Mouse (Mus musculus) stomach, postnatal 0 days (tissue): Measurements from ENCODE around the gene Thbs3. TPM values are rescaled to one million over a fixed set of nuclear protein-coding genes. Genes with fewer than 3 reads are reported as not detected.
"Not testable (repeated sequence)": the region's sequence is repeated elsewhere in the genome, so short reads cannot be mapped to it uniquely, and the experiment has no call there.

Source experiments
- ATAC-seq: fragments of 200-750 bp; cut with Nextera tagmentation; 2 replicates; pipeline ENCODE4 v1.8.0; 2017; ENCODE audit not compliant: low FRiP score, low TSS enrichment
- DNase-seq: peaks from one replicate; pipeline ENCODE4 v3.0.0-alpha.2; 2016; ENCODE audit warnings: low spot score
- H3K27ac ChIP-seq: fragments of 300-500 bp; sonication (generic); replicated peaks from 2 replicates; pipeline ENCODE4 v1.5.1; 2014; ENCODE audit warnings: mild to moderate bottlenecking, control low read depth
- H3K27me3 ChIP-seq: fragments of 300-500 bp; sonication (generic); 2 replicates; pipeline ENCODE4 v1.6.1; 2014; ENCODE audit warnings: low read length; ENCODE audit not compliant: control insufficient read depth, insufficient read depth
- H3K36me3 ChIP-seq: fragments of 300-500 bp; sonication (generic); 2 replicates; pipeline ENCODE4 v1.6.1; 2014; ENCODE audit warnings: low read length, mixed read lengths; ENCODE audit not compliant: control insufficient read depth, insufficient read depth
- H3K4me1 ChIP-seq: fragments of 300-500 bp; sonication (generic); replicated peaks from 2 replicates; pipeline ENCODE4 v1.6.1; 2014; ENCODE audit warnings: antibody characterized with exemption; ENCODE audit not compliant: control insufficient read depth, insufficient read depth
- H3K4me2 ChIP-seq: fragments of 300-500 bp; sonication (generic); replicated peaks from 2 replicates; pipeline ENCODE4 v1.6.1; 2014; ENCODE audit warnings: low read depth, mild to moderate bottlenecking, control low read depth, moderate library complexity
- H3K4me3 ChIP-seq: fragments of 300-500 bp; sonication (generic); 2 replicates; pipeline ENCODE4 v1.5.1; 2014; ENCODE audit warnings: low read depth, low read length, control low read depth
- H3K9ac ChIP-seq: fragments of 300-500 bp; sonication (generic); 2 replicates; pipeline ENCODE4 v1.6.1; 2014; ENCODE audit warnings: mild to moderate bottlenecking, low read length, control low read depth, mixed read lengths
- H3K9me3 ChIP-seq: fragments of 300-500 bp; sonication (generic); 2 replicates; pipeline ENCODE4 v1.6.1; 2016; ENCODE audit warnings: low read length; ENCODE audit not compliant: control insufficient read depth
- CTCF ChIP-seq: IDR thresholded peaks from 2 replicates; pipeline ENCODE4 v1.5.1; 2016; ENCODE audit warnings: antibody characterized with exemption, low read depth, mild to moderate bottlenecking, moderate library complexity
- EP300 ChIP-seq: optimal IDR thresholded peaks from 2 replicates; pipeline ENCODE3; 2016; ENCODE audit warnings: antibody characterized with exemption
- WGBS: fragments of 180-500 bp; shearing (Covaris S2); extraction: QIAGEN DNeasy Blood & Tissue Kit; methylation state at CpG from one replicate; pipeline ENCODE4 v1.1.7; 2014; 5-methylcytosine and 5-hydroxymethylcytosine counted together
- polyA plus RNA-seq: library from polyadenylated mRNA; unstranded; fragments of >200 nt; fragmentation: Nextera tagmentation; extraction: Ambion mirVana; gene quantifications from 2 replicates; pipeline ENCODE4 v1.2.1, GENCODE M21; 2015

Gene Thbs3
- polyA plus RNA-seq, 1 experiment from 2014 or later = 25.5 TPM

- H3K27me3 ChIP-seq = no peaks in the 10 kb centered on the region
- TF ChIP-seq EP300 (no peak), CTCF (no peak)
- DNase-seq (no peak), ATAC-seq (no peak)
- WGBS = 82% methylated on average over 6 of the region's 6 CpGs
- 0 out of 2 replicates have a peak overlapping the region, but pooled peaks have one; percentile 5 for H3K4me2 ChIP-seq
- no peaks in the 10 kb centered on the region for H3K9me3 ChIP-seq
- peaks cover 4% of the 10 kb centered on the region; the same call in 1 of the 2 replicates for H3K4me1 ChIP-seq
- H3K4me3 ChIP-seq = no peak overlapping the region
- H3K9ac ChIP-seq = 0 out of 2 replicates have a peak overlapping the region, but pooled peaks have one; percentile 18
- H3K27ac ChIP-seq = peak overlapping the region; percentile 46
- H3K36me3 ChIP-seq = peaks cover 34% of the 10 kb centered on the region
Measured at GRCm38 (mm10) chr3:89208736-89209135, 6.2 kb upstream of the Thbs3 start.

GRCm38 (mm10) chr3:89209731-89210130 is 5.2 kb upstream of the Thbs3 start:
- ATAC-seq = no peak
- Histone ChIP-seq H3K27me3 (no peaks in the 10 kb centered on the region), H3K9ac (no peak overlapping the region), H3K36me3 (peaks cover 34% of the 10 kb centered on the region), H3K9me3 (no peaks in the 10 kb centered on the region), H3K4me1 (peaks cover 4% of the 10 kb centered on the region; the same call in 1 of the 2 replicates), H3K4me3 (no peak overlapping the region), H3K27ac (no peak overlapping the region), H3K4me2 (no peak overlapping the region)
- DNase-seq = no peak
- TF ChIP-seq EP300 (no peak), CTCF (no peak)
- 88% methylated on average over 7 of the region's 7 CpGs for WGBS

GRCm38 (mm10) chr3:89210162-89210561 is 4.8 kb upstream of the Thbs3 start:
- no peaks in the 10 kb centered on the region for H3K9me3 ChIP-seq
- H3K4me3 ChIP-seq = no peak overlapping the region
- H3K27me3 ChIP-seq = no peaks in the 10 kb centered on the region
- H3K4me2 ChIP-seq = no peak overlapping the region
- H3K27ac ChIP-seq = no peak overlapping the region
- DNase-seq (no peak), ATAC-seq (no peak)
- peaks cover 4% of the 10 kb centered on the region; the same call in 1 of the 2 replicates for H3K4me1 ChIP-seq
- no peak overlapping the region for H3K9ac ChIP-seq
- 71% methylated on average over 13 of the region's 13 CpGs for WGBS
- peaks cover 34% of the 10 kb centered on the region for H3K36me3 ChIP-seq
- no peak for TF ChIP-seq CTCF
- no peak for TF ChIP-seq EP300

GRCm38 (mm10) chr3:89210731-89211130 is 4.2 kb upstream of the Thbs3 start:
- DNase-seq = no peak
- peaks cover 28% of the 10 kb centered on the region for H3K36me3 ChIP-seq
- no peaks in the 10 kb centered on the region for H3K9me3 ChIP-seq
- H3K4me1 ChIP-seq = peaks cover 4% of the 10 kb centered on the region; the same call in 1 of the 2 replicates
- no peak overlapping the region for H3K9ac ChIP-seq
- H3K4me2 ChIP-seq = no peak overlapping the region
- no peaks in the 10 kb centered on the region for H3K27me3 ChIP-seq
- H3K27ac ChIP-seq = no peak overlapping the region
- WGBS = 78% methylated on average over 7 of the region's 7 CpGs
- TF ChIP-seq CTCF = no peak
- no peak for TF ChIP-seq EP300
- no peak for ATAC-seq
- H3K4me3 ChIP-seq = no peak overlapping the region

GRCm38 (mm10) chr3:89213803-89214530 is 1.0 kb upstream of the Thbs3 start:
- Histone ChIP-seq H3K9ac (peak overlapping the region; percentile 78), H3K27ac (peak overlapping the region; percentile 98), H3K4me3 (peak overlapping the region; percentile 74), H3K27me3 (no peaks in the 10 kb centered on the region), H3K9me3 (no peaks in the 10 kb centered on the region), H3K36me3 (peaks cover 8% of the 10 kb centered on the region; the same call in 1 of the 2 replicates), H3K4me1 (peaks cover 4% of the 10 kb centered on the region; the same call in 1 of the 2 replicates), H3K4me2 (peak overlapping the region; percentile 80)
- WGBS = under 1% methylated on average over 66 of the region's 69 CpGs
- peak; percentile 91 for ATAC-seq
- no peak for TF ChIP-seq EP300
- peak; percentile 2; the same call in 1 of the 2 replicates for TF ChIP-seq CTCF
- DNase-seq = peak; percentile 93

GRCm38 (mm10) chr3:89215853-89216252 is 873 bp downstream of the Thbs3 start:
- no peaks in the 10 kb centered on the region for H3K36me3 ChIP-seq
- no peaks in the 10 kb centered on the region for H3K9me3 ChIP-seq
- peak overlapping the region; percentile 74 for H3K4me3 ChIP-seq
- DNase-seq (peak; percentile 86), ATAC-seq (peak; percentile 15)
- H3K4me1 ChIP-seq = peaks cover 4% of the 10 kb centered on the region; the same call in 1 of the 2 replicates
- under 1% methylated on average over 6 of the region's 6 CpGs for WGBS
- H3K9ac ChIP-seq = peak overlapping the region; percentile 38
- H3K4me2 ChIP-seq = peak overlapping the region; percentile 80
- H3K27ac ChIP-seq = no peak overlapping the region; the same call in 1 of the 2 replicates
- H3K27me3 ChIP-seq = no peaks in the 10 kb centered on the region
- TF ChIP-seq EP300 = no peak
- peak; percentile 97 for TF ChIP-seq CTCF

- WGBS = 74% methylated on average over 7 of the region's 7 CpGs
- H3K36me3 ChIP-seq, H3K27ac ChIP-seq, H3K4me3 ChIP-seq, H3K4me1 ChIP-seq, DNase-seq, H3K27me3 ChIP-seq, ATAC-seq, H3K4me2 ChIP-seq, H3K9me3 ChIP-seq, H3K9ac ChIP-seq: not testable (repeated sequence)
Measured at GRCm38 (mm10) chr3:89216407-89216806, 1.4 kb downstream of the Thbs3 start.
